In genomic region chr13:110008539-110008938, GRCm38 (mm10) we compare ENCODE assay signal across 16 mouse cellular contexts.
A peak's percentile ranks its signal among the peaks of the same experiment; 100 is the strongest.
DNase-seq lines count a peak whose midpoint lies in the region; ATAC-seq lines count a peak whose summit lies in the region.
"Had no signal": no experiment of that assay in that cellular context is flagged by ENCODE, and none has a peak within 500 bp of the region (broad histone marks: within the 10 kb centered on the region; RNA-seq: fewer than 3 reads in every experiment).

No protein-coding gene starts in this region.

- ATAC-seq in forebrain, embryonic 15.5 days (replicated peaks): peak; percentile 76
- ATAC-seq in forebrain, embryonic 12.5 days (ENCODE audit: low FRiP score): no peak
- ATAC-seq in midbrain, embryonic 15.5 days (replicated peaks): peak; percentile 89
- ATAC-seq: Patski had no signal

- WGBS in forebrain, embryonic 15.5 days: 20% methylated on average over 8 of the region's 8 CpGs
- 37% methylated on average over 8 of the region's 8 CpGs for WGBS in forebrain, embryonic 12.5 days
- WGBS in midbrain, embryonic 15.5 days: 14% methylated on average over 8 of the region's 8 CpGs
- 79% methylated on average over 8 of the region's 8 CpGs for WGBS in embryonic facial prominence, embryonic 10.5 days

- H3K36me3 ChIP-seq in forebrain, embryonic 15.5 days: no peaks in the 10 kb centered on the region
- H3K36me3 ChIP-seq in forebrain, embryonic 12.5 days (replicated peaks): no peaks in the 10 kb centered on the region
- no peaks in the 10 kb centered on the region for H3K36me3 ChIP-seq in midbrain, embryonic 15.5 days (replicated peaks)
- H3K36me3 ChIP-seq in embryonic facial prominence, embryonic 10.5 days (replicated peaks): no peaks in the 10 kb centered on the region
- H3K36me3 ChIP-seq: heart, embryonic 13.5 days; liver, embryonic 13.5 days had no signal

- peak; percentile 48 to 71 for DNase-seq in right cerebral cortex, postnatal 10 days (ENCODE audit: low spot score in 2 of 2)
- DNase-seq in right cerebral cortex, postnatal 4 days: no peak
- no peak for DNase-seq in embryonic facial prominence, embryonic 10.5 days (ENCODE audit: low spot score)
- no peak for DNase-seq in kidney, adult 11 months
- DNase-seq: cerebellum, adult 2 months; heart, postnatal 4 days; kidney, adult 18-20 months; liver, embryonic 13.5 days; thymus, postnatal 25 days had no signal

- H3K9ac ChIP-seq in forebrain, embryonic 15.5 days (replicated peaks): no peak overlapping the region
- no peak overlapping the region for H3K9ac ChIP-seq in forebrain, embryonic 12.5 days
- H3K9ac ChIP-seq in midbrain, embryonic 15.5 days: no peak overlapping the region
- H3K9ac ChIP-seq: heart, embryonic 13.5 days; liver, embryonic 13.5 days had no signal

- peak overlapping the region; percentile 23 for H3K27ac ChIP-seq in forebrain, embryonic 15.5 days (replicated peaks)
- H3K27ac ChIP-seq in forebrain, embryonic 12.5 days: no peak overlapping the region
- peak overlapping the region; percentile 73 for H3K27ac ChIP-seq in midbrain, embryonic 15.5 days
- H3K27ac ChIP-seq in embryonic facial prominence, embryonic 10.5 days (replicated peaks): no peak overlapping the region
- H3K27ac ChIP-seq: heart, embryonic 13.5 days; liver, embryonic 13.5 days; stomach, postnatal 0 days had no signal

- H3K27me3 ChIP-seq in forebrain, embryonic 15.5 days: no peaks in the 10 kb centered on the region
- no peaks in the 10 kb centered on the region for H3K27me3 ChIP-seq in forebrain, embryonic 12.5 days
- H3K27me3 ChIP-seq in midbrain, embryonic 15.5 days (replicated peaks): no peaks in the 10 kb centered on the region
- H3K27me3 ChIP-seq in embryonic facial prominence, embryonic 10.5 days (replicated peaks; ENCODE audit: low read depth, poor library complexity, severe bottlenecking): peaks cover 31% of the 10 kb centered on the region

- H3K9me3 ChIP-seq in forebrain, embryonic 15.5 days: no peaks in the 10 kb centered on the region
- no peaks in the 10 kb centered on the region for H3K9me3 ChIP-seq in forebrain, embryonic 12.5 days
- no peaks in the 10 kb centered on the region for H3K9me3 ChIP-seq in midbrain, embryonic 15.5 days
- H3K9me3 ChIP-seq in embryonic facial prominence, embryonic 10.5 days: no peaks in the 10 kb centered on the region
- H3K9me3 ChIP-seq: heart, embryonic 13.5 days; liver, embryonic 13.5 days had no signal

- no peak overlapping the region for H3K4me3 ChIP-seq in forebrain, embryonic 15.5 days
- no peak overlapping the region for H3K4me3 ChIP-seq in forebrain, embryonic 12.5 days (replicated peaks)
- H3K4me3 ChIP-seq in midbrain, embryonic 15.5 days: no peak overlapping the region
- H3K4me3 ChIP-seq in embryonic facial prominence, embryonic 10.5 days: no peak overlapping the region
- H3K4me3 ChIP-seq: heart, embryonic 13.5 days; liver, embryonic 13.5 days; myocyte had no signal

- peaks cover 7% of the 10 kb centered on the region; the same call in 1 of the 2 replicates for H3K4me1 ChIP-seq in forebrain, embryonic 15.5 days
- H3K4me1 ChIP-seq in forebrain, embryonic 12.5 days: peaks cover 17% of the 10 kb centered on the region
- H3K4me1 ChIP-seq in midbrain, embryonic 15.5 days: peaks cover 35% of the 10 kb centered on the region
- peaks cover 9% of the 10 kb centered on the region; the same call in 1 of the 2 replicates for H3K4me1 ChIP-seq in embryonic facial prominence, embryonic 10.5 days
- H3K4me1 ChIP-seq: liver, embryonic 13.5 days had no signal

- H3K4me2 ChIP-seq in forebrain, embryonic 15.5 days (replicated peaks): no peak overlapping the region
- no peak overlapping the region for H3K4me2 ChIP-seq in forebrain, embryonic 12.5 days
- H3K4me2 ChIP-seq in midbrain, embryonic 15.5 days: peak overlapping the region; percentile 12
- H3K4me2 ChIP-seq: heart, embryonic 13.5 days; liver, embryonic 13.5 days had no signal

Comparison
In these comparisons a context has a peak if more than half of its experiments do, and no peak if none do; other contexts are left out.
1. H3K27ac ChIP-seq: peak in forebrain, embryonic 15.5 days (single experiment) and midbrain, embryonic 15.5 days (single experiment); none in forebrain, embryonic 12.5 days (single experiment) and embryonic facial prominence, embryonic 10.5 days (single experiment).
2. DNase-seq: peak in right cerebral cortex, postnatal 10 days (2 of 2); none in right cerebral cortex, postnatal 4 days (single experiment), embryonic facial prominence, embryonic 10.5 days (single experiment) and kidney, adult 11 months (single experiment).